In genomic region chr12:45561362-45561761, GRCm38 (mm10) we compare ENCODE assay signal across 22 mouse cellular contexts.
DNase-seq lines count a peak whose midpoint lies in the region; ATAC-seq lines count a peak whose summit lies in the region.
"Had no signal": no experiment of that assay in that cellular context is flagged by ENCODE, and none has a peak within 500 bp of the region (broad histone marks: within the 10 kb centered on the region; RNA-seq: fewer than 3 reads in every experiment).

No protein-coding gene starts in this region.

- no peak overlapping the region for H3K9ac ChIP-seq in forebrain, embryonic 15.5 days (replicated peaks)
- H3K9ac ChIP-seq in forebrain, embryonic 11.5 days (ENCODE audit: low read length) = no peak overlapping the region
- no peak overlapping the region for H3K9ac ChIP-seq in hindbrain, embryonic 11.5 days (ENCODE audit: low read depth, low read length)
- no peak overlapping the region; the same call in 1 of the 2 replicates for H3K9ac ChIP-seq in midbrain, embryonic 11.5 days (ENCODE audit: low read length)
- H3K9ac ChIP-seq in neural tube, embryonic 12.5 days = no peak overlapping the region
- H3K9ac ChIP-seq: limb, embryonic 15.5 days; liver, embryonic 15.5 days had no signal

- H3K4me1 ChIP-seq in forebrain, embryonic 15.5 days = peaks cover 33% of the 10 kb centered on the region
- H3K4me1 ChIP-seq in forebrain, embryonic 11.5 days (replicated peaks; ENCODE audit: control insufficient read depth, insufficient read depth, low read length) = 0 out of 2 replicates have a peak, but pooled peaks cover 3% of the 10 kb centered on the region
- H3K4me1 ChIP-seq in hindbrain, embryonic 11.5 days (replicated peaks; ENCODE audit: control insufficient read depth, insufficient read depth, low read length) = no peaks in the 10 kb centered on the region
- peaks cover 9% of the 10 kb centered on the region for H3K4me1 ChIP-seq in midbrain, embryonic 11.5 days (ENCODE audit: control insufficient read depth, insufficient read depth, low read length)
- peaks cover 20% of the 10 kb centered on the region for H3K4me1 ChIP-seq in neural tube, embryonic 12.5 days
- H3K4me1 ChIP-seq: limb, embryonic 15.5 days; liver, embryonic 15.5 days had no signal

- H3K27ac ChIP-seq in forebrain, embryonic 15.5 days (replicated peaks) = no peak overlapping the region
- H3K27ac ChIP-seq in forebrain, embryonic 11.5 days (ENCODE audit: low read depth, low read length) = no peak overlapping the region
- H3K27ac ChIP-seq in hindbrain, embryonic 11.5 days (ENCODE audit: low read depth, low read length) = peak overlapping the region; percentile 87; the same call in 1 of the 2 replicates
- H3K27ac ChIP-seq in midbrain, embryonic 11.5 days (ENCODE audit: low read depth, low read length) = 0 out of 2 replicates have a peak overlapping the region, but pooled peaks have one; percentile 14
- peak overlapping the region; percentile 57; the same call in 1 of the 2 replicates for H3K27ac ChIP-seq in neural tube, embryonic 12.5 days
- H3K27ac ChIP-seq: gastrocnemius, adult 2 months; kidney, postnatal 0 days; limb, embryonic 15.5 days; liver, embryonic 15.5 days; macrophage had no signal

- H3K9me3 ChIP-seq in forebrain, embryonic 15.5 days = no peaks in the 10 kb centered on the region
- no peaks in the 10 kb centered on the region for H3K9me3 ChIP-seq in forebrain, embryonic 11.5 days (ENCODE audit: control insufficient read depth, low read length)
- no peaks in the 10 kb centered on the region for H3K9me3 ChIP-seq in hindbrain, embryonic 11.5 days (ENCODE audit: control insufficient read depth, low read length)
- H3K9me3 ChIP-seq in midbrain, embryonic 11.5 days (ENCODE audit: control insufficient read depth, low read length) = no peaks in the 10 kb centered on the region
- no peaks in the 10 kb centered on the region for H3K9me3 ChIP-seq in neural tube, embryonic 12.5 days
- H3K9me3 ChIP-seq: limb, embryonic 15.5 days; liver, embryonic 15.5 days had no signal

- 30% methylated on average over 1 of the region's 1 CpGs for WGBS in forebrain, embryonic 15.5 days
- WGBS in forebrain, embryonic 11.5 days = 71% methylated on average over 1 of the region's 1 CpGs
- WGBS in hindbrain, embryonic 11.5 days = 56% methylated on average over 1 of the region's 1 CpGs
- WGBS in midbrain, embryonic 11.5 days = 50% methylated on average over 1 of the region's 1 CpGs
- 50% methylated on average over 1 of the region's 1 CpGs for WGBS in neural tube, embryonic 12.5 days

- H3K4me2 ChIP-seq in forebrain, embryonic 15.5 days (replicated peaks) = no peak overlapping the region
- H3K4me2 ChIP-seq in forebrain, embryonic 11.5 days (ENCODE audit: low read depth, low read length, severe bottlenecking) = no peak overlapping the region
- no peak overlapping the region for H3K4me2 ChIP-seq in hindbrain, embryonic 11.5 days (replicated peaks; ENCODE audit: low read depth, low read length)
- no peak overlapping the region for H3K4me2 ChIP-seq in midbrain, embryonic 11.5 days
- H3K4me2 ChIP-seq in neural tube, embryonic 12.5 days (replicated peaks) = no peak overlapping the region
- H3K4me2 ChIP-seq: heart, embryonic 11.5 days; limb, embryonic 15.5 days; liver, embryonic 15.5 days had no signal

- no peaks in the 10 kb centered on the region for H3K27me3 ChIP-seq in forebrain, embryonic 15.5 days
- no peaks in the 10 kb centered on the region for H3K27me3 ChIP-seq in forebrain, embryonic 11.5 days (ENCODE audit: control insufficient read depth, insufficient read depth, low read length)
- no peaks in the 10 kb centered on the region for H3K27me3 ChIP-seq in hindbrain, embryonic 11.5 days (ENCODE audit: control insufficient read depth, insufficient read depth, low read length)
- H3K27me3 ChIP-seq in midbrain, embryonic 11.5 days (ENCODE audit: control insufficient read depth, insufficient read depth, low read length) = no peaks in the 10 kb centered on the region
- no peaks in the 10 kb centered on the region for H3K27me3 ChIP-seq in neural tube, embryonic 12.5 days (replicated peaks)
- H3K27me3 ChIP-seq: limb, embryonic 15.5 days; liver, embryonic 15.5 days; Patski had no signal

- no peak for DNase-seq in forebrain, embryonic 11.5 days (ENCODE audit: low spot score)
- no peak for DNase-seq in hindbrain, embryonic 11.5 days (ENCODE audit: low spot score)
- no peak for DNase-seq in midbrain, embryonic 11.5 days (ENCODE audit: low spot score, missing footprints)
- no peak for DNase-seq in ovary, postnatal 14 days (ENCODE audit: low spot score)
- no peak for DNase-seq in urinary bladder, postnatal 14 days (ENCODE audit: low spot score)
- DNase-seq in adrenal gland, adult (ENCODE audit: inconsistent age in 2 of 2, low spot score in 1 of 2) = no peak
- DNase-seq: adrenal gland, postnatal 25 days; cerebellum, adult 11-12 months; cerebellum, postnatal 25 days; gastrocnemius, adult 2 months; heart, postnatal 10 days; kidney, adult 18-20 months; thymus, postnatal 36 days had no signal

- no peaks in the 10 kb centered on the region for H3K36me3 ChIP-seq in forebrain, embryonic 15.5 days
- H3K36me3 ChIP-seq in forebrain, embryonic 11.5 days (ENCODE audit: control insufficient read depth, insufficient read depth, low read length) = no peaks in the 10 kb centered on the region
- no peaks in the 10 kb centered on the region for H3K36me3 ChIP-seq in hindbrain, embryonic 11.5 days (ENCODE audit: control insufficient read depth, insufficient read depth, low read length)
- H3K36me3 ChIP-seq in midbrain, embryonic 11.5 days (ENCODE audit: control insufficient read depth, insufficient read depth, low read length) = no peaks in the 10 kb centered on the region
- H3K36me3 ChIP-seq in neural tube, embryonic 12.5 days = no peaks in the 10 kb centered on the region
- H3K36me3 ChIP-seq: limb, embryonic 15.5 days; liver, embryonic 15.5 days had no signal

- no peak overlapping the region for H3K4me3 ChIP-seq in forebrain, embryonic 15.5 days
- no peak overlapping the region for H3K4me3 ChIP-seq in forebrain, embryonic 11.5 days (ENCODE audit: low read depth, low read length)
- no peak overlapping the region for H3K4me3 ChIP-seq in hindbrain, embryonic 11.5 days (ENCODE audit: low read depth, low read length)
- H3K4me3 ChIP-seq in midbrain, embryonic 11.5 days (ENCODE audit: low read depth, low read length) = no peak overlapping the region
- no peak overlapping the region for H3K4me3 ChIP-seq in neural tube, embryonic 12.5 days
- H3K4me3 ChIP-seq: gastrocnemius, adult 2 months; limb, embryonic 15.5 days; liver, embryonic 15.5 days had no signal

- peak; percentile 53 for ATAC-seq in forebrain, embryonic 15.5 days (replicated peaks)
- ATAC-seq in forebrain, embryonic 11.5 days (replicated peaks; ENCODE audit: low FRiP score) = no peak
- no peak for ATAC-seq in hindbrain, embryonic 11.5 days (ENCODE audit: low FRiP score)
- ATAC-seq in midbrain, embryonic 11.5 days (ENCODE audit: low FRiP score) = no peak
- no peak for ATAC-seq in neural tube, embryonic 12.5 days (ENCODE audit: low FRiP score, low read depth)
- ATAC-seq: CD4-positive, CD25-positive, alpha-beta regulatory T cell, adult 4 months; Patski had no signal

Comparison
In these comparisons a context has a peak if more than half of its experiments do, and no peak if none do; other contexts are left out.
1. H3K27ac ChIP-seq: peak in hindbrain, embryonic 11.5 days (single experiment), midbrain, embryonic 11.5 days (single experiment) and neural tube, embryonic 12.5 days (single experiment); none in forebrain, embryonic 15.5 days (single experiment) and forebrain, embryonic 11.5 days (single experiment).